Mouse (Mus musculus) frontal cortex, adult 2 months (tissue): ENCODE measurements around the gene Slc25a12. TPM values are rescaled to one million over a fixed set of nuclear protein-coding genes. Genes with fewer than 3 reads are reported as not detected.

Experiments
- DNase-seq, 2 experiments: peaks; one replicate each; pipeline ENCODE4 v3.0.0; 2022; ENCODE audit warnings: low spot score in 1 of 2; ENCODE audit errors: extremely low spot score in 1 of 2
- polyA plus RNA-seq: library from polyadenylated mRNA; depleted of rRNA; stranded (reverse); fragments of >200 nt; gene quantifications from 2 replicates; pipeline ENCODE4 v1.2.3, GENCODE M21; 2012

Slc25a12 gene
- polyA plus RNA-seq, 1 experiment, result 113 TPM

GRCm38 (mm10) chr2:71350904-71351726 lies 16.4 kb downstream of the Slc25a12 start:
- DNase-seq, result no peak

- no peak for DNase-seq
Measured at GRCm38 (mm10) chr2:71350181-71350580, 17.4 kb downstream of the Slc25a12 start.

- no peak for DNase-seq
Measured at GRCm38 (mm10) chr2:71349511-71349910, 18.0 kb downstream of the Slc25a12 start.

- no peak for DNase-seq
Measured at GRCm38 (mm10) chr2:71347732-71348490, 19.6 kb downstream of the Slc25a12 start.

GRCm38 (mm10) chr2:71347160-71347559 lies 20.4 kb downstream of the Slc25a12 start:
- DNase-seq, result no peak

GRCm38 (mm10) chr2:71343884-71344640 lies 23.5 kb downstream of the Slc25a12 start:
- DNase-seq, result no peak

GRCm38 (mm10) chr2:71340126-71340525 lies 27.4 kb downstream of the Slc25a12 start:
- no peak for DNase-seq

GRCm38 (mm10) chr2:71338145-71338796 lies 29.3 kb downstream of the Slc25a12 start:
- DNase-seq, result peak in 1 of 2 experiments; percentile 15

GRCm38 (mm10) chr2:71336631-71337030 lies 30.9 kb downstream of the Slc25a12 start:
- no peak for DNase-seq

- DNase-seq, result no peak
Measured at GRCm38 (mm10) chr2:71336209-71336608, 31.3 kb downstream of the Slc25a12 start.

- no peak for DNase-seq
Measured at GRCm38 (mm10) chr2:71333986-71334822, 33.3 kb downstream of the Slc25a12 start.

GRCm38 (mm10) chr2:71329761-71330160 lies 37.8 kb downstream of the Slc25a12 start:
- DNase-seq, result no peak

GRCm38 (mm10) chr2:71328391-71329160 lies 39.0 kb downstream of the Slc25a12 start:
- no peak for DNase-seq

- peak in 1 of 2 experiments; percentile 7 for DNase-seq
Measured at GRCm38 (mm10) chr2:71327715-71328114, 39.8 kb downstream of the Slc25a12 start.

- DNase-seq, result no peak
Measured at GRCm38 (mm10) chr2:71326766-71327464, 40.6 kb downstream of the Slc25a12 start.

- DNase-seq, result no peak
Measured at GRCm38 (mm10) chr2:71323886-71324285, 43.7 kb downstream of the Slc25a12 start.

- DNase-seq, result no peak
Measured at GRCm38 (mm10) chr2:71321486-71321885, 46.1 kb downstream of the Slc25a12 start.

- no peak for DNase-seq
Measured at GRCm38 (mm10) chr2:71316116-71316789, 51.3 kb downstream of the Slc25a12 start.
